Mouse (Mus musculus) kidney, embryonic 14.5 days (tissue): ENCODE measurements at regions not wholly inside any gene's neighbourhood (a gene's known extent, or its start where the extent isn't known, plus 50 kb on each side); places are given as distances from the start of the nearest gene placed in this dataset.

ENCODE experiments used
- ATAC-seq: fragments of 200-750 bp; cut with Nextera tagmentation; 2 replicates; pipeline ENCODE4 v1.8.0; 2017; ENCODE audit warnings: moderate number of reproducible peaks, mild to moderate bottlenecking, moderate TSS enrichment, moderate library complexity; ENCODE audit not compliant: low FRiP score, low TSS enrichment
- H3K27ac ChIP-seq: fragments of 300-500 bp; sonication (generic); 2 replicates; pipeline ENCODE4 v1.5.1; 2014; ENCODE audit warnings: low read depth, mild to moderate bottlenecking, low read length, moderate library complexity, mixed read lengths
- H3K27me3 ChIP-seq: fragments of 300-500 bp; sonication (generic); 2 replicates; pipeline ENCODE4 v1.6.1; 2014; ENCODE audit warnings: mild to moderate bottlenecking, low read length; ENCODE audit not compliant: control insufficient read depth, insufficient read depth
- H3K36me3 ChIP-seq: fragments of 300-500 bp; sonication (generic); 2 replicates; pipeline ENCODE4 v1.6.1; 2014; ENCODE audit warnings: low read length, mixed read lengths; ENCODE audit not compliant: control insufficient read depth, insufficient read depth
- H3K4me1 ChIP-seq: fragments of 300-500 bp; sonication (generic); 2 replicates; pipeline ENCODE4 v1.6.1; 2014; ENCODE audit warnings: low read length, mixed read lengths; ENCODE audit not compliant: control insufficient read depth, insufficient read depth
- H3K4me2 ChIP-seq: fragments of 300-500 bp; sonication (generic); replicated peaks from 2 replicates; pipeline ENCODE4 v1.6.1; 2014; ENCODE audit warnings: low read depth, mild to moderate bottlenecking, low read length
- H3K4me3 ChIP-seq: fragments of 300-500 bp; sonication (generic); 2 replicates; pipeline ENCODE4 v1.5.1; 2014; ENCODE audit warnings: mild to moderate bottlenecking, low read length
- H3K9ac ChIP-seq: fragments of 300-500 bp; sonication (generic); 2 replicates; pipeline ENCODE4 v1.6.1; 2014; ENCODE audit warnings: low read depth, mild to moderate bottlenecking, low read length, moderate library complexity
- H3K9me3 ChIP-seq: fragments of 300-500 bp; sonication (generic); 2 replicates; pipeline ENCODE4 v1.6.1; 2016; ENCODE audit warnings: low read length; ENCODE audit not compliant: control insufficient read depth
- WGBS: fragments of 180-500 bp; shearing (Covaris S2); extraction: QIAGEN DNeasy Blood & Tissue Kit; methylation state at CpG from one replicate; pipeline ENCODE4 v1.1.7; 2014; 5-methylcytosine and 5-hydroxymethylcytosine counted together

GRCm38 (mm10) chr13:52341981-52342380, 189.1 kb downstream of the Diras2 start:
- Histone ChIP-seq H3K27me3 (no peaks in the 10 kb centered on the region), H3K27ac (no peak overlapping the region), H3K4me1 (no peaks in the 10 kb centered on the region), H3K4me3 (no peak overlapping the region), H3K9ac (no peak overlapping the region), H3K36me3 (no peaks in the 10 kb centered on the region), H3K4me2 (no peak overlapping the region), H3K9me3 (no peaks in the 10 kb centered on the region)
- WGBS = 89% methylated on average over 8 of the region's 8 CpGs
- ATAC-seq = no peak

- Histone ChIP-seq H3K9ac (no peak overlapping the region), H3K36me3 (no peaks in the 10 kb centered on the region), H3K27ac (no peak overlapping the region), H3K9me3 (no peaks in the 10 kb centered on the region), H3K4me3 (no peak overlapping the region), H3K27me3 (no peaks in the 10 kb centered on the region), H3K4me1 (no peaks in the 10 kb centered on the region), H3K4me2 (no peak overlapping the region)
- ATAC-seq = no peak
- 76% methylated on average over 2 of the region's 2 CpGs for WGBS
Measured at GRCm38 (mm10) chr13:52344383-52344782, 186.7 kb downstream of the Diras2 start.

GRCm38 (mm10) chr13:52344853-52345252, 186.2 kb downstream of the Diras2 start:
- no peak for ATAC-seq
- 92% methylated on average over 3 of the region's 3 CpGs for WGBS
- Histone ChIP-seq H3K36me3 (no peaks in the 10 kb centered on the region), H3K4me2 (no peak overlapping the region), H3K4me3 (no peak overlapping the region), H3K9ac (no peak overlapping the region), H3K27ac (no peak overlapping the region), H3K9me3 (no peaks in the 10 kb centered on the region), H3K4me1 (no peaks in the 10 kb centered on the region), H3K27me3 (no peaks in the 10 kb centered on the region)

- H3K9ac ChIP-seq = no peak overlapping the region
- no peak overlapping the region for H3K4me3 ChIP-seq
- no peak overlapping the region for H3K27ac ChIP-seq
- H3K4me2 ChIP-seq = no peak overlapping the region
- ATAC-seq = no peak
- WGBS = 63% methylated on average over 13 of the region's 13 CpGs
- no peaks in the 10 kb centered on the region for H3K36me3 ChIP-seq
- H3K4me1 ChIP-seq = no peaks in the 10 kb centered on the region
- H3K27me3 ChIP-seq = no peaks in the 10 kb centered on the region
- H3K9me3 ChIP-seq = no peaks in the 10 kb centered on the region
Measured at GRCm38 (mm10) chr13:52345375-52346026, 185.6 kb downstream of the Diras2 start.

- no peak for ATAC-seq
- Histone ChIP-seq H3K9me3 (no peaks in the 10 kb centered on the region), H3K9ac (no peak overlapping the region), H3K4me2 (no peak overlapping the region), H3K4me3 (no peak overlapping the region), H3K36me3 (no peaks in the 10 kb centered on the region), H3K4me1 (no peaks in the 10 kb centered on the region), H3K27ac (no peak overlapping the region), H3K27me3 (no peaks in the 10 kb centered on the region)
- WGBS = 89% methylated on average over 5 of the region's 5 CpGs
Measured at GRCm38 (mm10) chr13:52346027-52346375, 185.1 kb downstream of the Diras2 start.

- Histone ChIP-seq H3K9me3 (no peaks in the 10 kb centered on the region), H3K4me1 (no peaks in the 10 kb centered on the region), H3K27me3 (no peaks in the 10 kb centered on the region), H3K36me3 (no peaks in the 10 kb centered on the region), H3K4me2 (no peak overlapping the region), H3K27ac (no peak overlapping the region), H3K4me3 (no peak overlapping the region), H3K9ac (no peak overlapping the region)
- no peak for ATAC-seq
- WGBS = 64% methylated on average over 2 of the region's 2 CpGs
Measured at GRCm38 (mm10) chr13:52347631-52348030, 183.4 kb downstream of the Diras2 start.

- Histone ChIP-seq H3K4me1 (no peaks in the 10 kb centered on the region), H3K27me3 (no peaks in the 10 kb centered on the region), H3K9me3 (no peaks in the 10 kb centered on the region), H3K9ac (no peak overlapping the region), H3K4me2 (no peak overlapping the region), H3K4me3 (no peak overlapping the region), H3K36me3 (no peaks in the 10 kb centered on the region), H3K27ac (no peak overlapping the region)
- WGBS = 88% methylated on average over 5 of the region's 5 CpGs
- no peak for ATAC-seq
Measured at GRCm38 (mm10) chr13:52349606-52350005, 181.5 kb downstream of the Diras2 start.

- Histone ChIP-seq H3K4me1 (no peaks in the 10 kb centered on the region), H3K4me2 (no peak overlapping the region), H3K9me3 (peaks cover 3% of the 10 kb centered on the region; the same call in 1 of the 2 replicates), H3K27me3 (no peaks in the 10 kb centered on the region), H3K4me3 (no peak overlapping the region), H3K27ac (no peak overlapping the region), H3K36me3 (no peaks in the 10 kb centered on the region), H3K9ac (no peak overlapping the region)
- 70% methylated on average over 4 of the region's 4 CpGs for WGBS
- no peak for ATAC-seq
Measured at GRCm38 (mm10) chr13:52352576-52352975, 178.5 kb downstream of the Diras2 start.

- no peak overlapping the region for H3K9ac ChIP-seq
- H3K4me3 ChIP-seq = no peak overlapping the region
- H3K4me1 ChIP-seq = no peaks in the 10 kb centered on the region
- no peak overlapping the region for H3K27ac ChIP-seq
- H3K4me2 ChIP-seq = no peak overlapping the region
- no peaks in the 10 kb centered on the region for H3K27me3 ChIP-seq
- 88% methylated on average over 3 of the region's 3 CpGs for WGBS
- ATAC-seq = no peak
- no peaks in the 10 kb centered on the region for H3K36me3 ChIP-seq
- H3K9me3 ChIP-seq = peaks cover 3% of the 10 kb centered on the region; the same call in 1 of the 2 replicates
Measured at GRCm38 (mm10) chr13:52353437-52353836, 177.6 kb downstream of the Diras2 start.
